Mouse (Mus musculus) liver, embryonic 16.5 days (tissue): Measurements from ENCODE around the gene Slc29a4. TPM values are rescaled to one million over a fixed set of nuclear protein-coding genes. Genes with fewer than 3 reads are reported as not detected.

Experiments
- ATAC-seq: fragments of 200-750 bp; cut with Nextera tagmentation; 2 replicates; pipeline ENCODE4 v1.8.0; 2017; ENCODE audit warnings: low read depth, mild to moderate bottlenecking, moderate number of reproducible peaks, moderate library complexity
- H3K27ac ChIP-seq: fragments of 300-500 bp; sonication (generic); 2 replicates; pipeline ENCODE4 v1.5.1; 2014; ENCODE audit warnings: mild to moderate bottlenecking, low read length
- H3K27me3 ChIP-seq: fragments of 300-500 bp; sonication (generic); 2 replicates; pipeline ENCODE4 v1.6.1; 2014; ENCODE audit warnings: low read depth, low read length, mixed read lengths; ENCODE audit not compliant: control insufficient read depth, insufficient read depth
- H3K36me3 ChIP-seq: fragments of 300-500 bp; sonication (generic); 2 replicates; pipeline ENCODE4 v1.6.1; 2014; ENCODE audit warnings: mild to moderate bottlenecking; ENCODE audit not compliant: control insufficient read depth, insufficient read depth
- H3K4me1 ChIP-seq: fragments of 300-500 bp; sonication (generic); 2 replicates; pipeline ENCODE4 v1.6.1; 2014; ENCODE audit warnings: low read depth, low read length, mixed read lengths; ENCODE audit not compliant: control insufficient read depth
- H3K4me2 ChIP-seq: fragments of 300-500 bp; sonication (generic); 2 replicates; pipeline ENCODE4 v1.6.1; 2014; ENCODE audit warnings: low read depth, low read length, mixed read lengths
- H3K4me3 ChIP-seq: fragments of 300-500 bp; sonication (generic); 2 replicates; pipeline ENCODE4 v1.5.1; 2014; ENCODE audit warnings: low read depth, mild to moderate bottlenecking, low read length
- H3K9ac ChIP-seq: fragments of 300-500 bp; sonication (generic); 2 replicates; pipeline ENCODE4 v1.6.1; 2014; ENCODE audit warnings: low read depth, low read length
- H3K9me3 ChIP-seq: fragments of 300-500 bp; sonication (generic); replicated peaks from 2 replicates; pipeline ENCODE4 v1.6.1; 2016; ENCODE audit warnings: low read length; ENCODE audit not compliant: control insufficient read depth
- WGBS: fragments of 180-500 bp; shearing (Covaris S2); extraction: QIAGEN DNeasy Blood & Tissue Kit; methylation state at CpG from one replicate; pipeline ENCODE4 v1.1.7; 2014; ENCODE audit not compliant: insufficient replicate concordance; 5-methylcytosine and 5-hydroxymethylcytosine counted together
- polyA plus RNA-seq: library from polyadenylated mRNA; unstranded; fragments of >200 nt; fragmentation: Nextera tagmentation; extraction: Ambion mirVana; gene quantifications from 2 replicates; pipeline ENCODE4 v1.2.1, GENCODE M21; 2015

Gene Slc29a4
- polyA plus RNA-seq, 1 experiment from 2014 or later = 0.21 TPM

DNA sequence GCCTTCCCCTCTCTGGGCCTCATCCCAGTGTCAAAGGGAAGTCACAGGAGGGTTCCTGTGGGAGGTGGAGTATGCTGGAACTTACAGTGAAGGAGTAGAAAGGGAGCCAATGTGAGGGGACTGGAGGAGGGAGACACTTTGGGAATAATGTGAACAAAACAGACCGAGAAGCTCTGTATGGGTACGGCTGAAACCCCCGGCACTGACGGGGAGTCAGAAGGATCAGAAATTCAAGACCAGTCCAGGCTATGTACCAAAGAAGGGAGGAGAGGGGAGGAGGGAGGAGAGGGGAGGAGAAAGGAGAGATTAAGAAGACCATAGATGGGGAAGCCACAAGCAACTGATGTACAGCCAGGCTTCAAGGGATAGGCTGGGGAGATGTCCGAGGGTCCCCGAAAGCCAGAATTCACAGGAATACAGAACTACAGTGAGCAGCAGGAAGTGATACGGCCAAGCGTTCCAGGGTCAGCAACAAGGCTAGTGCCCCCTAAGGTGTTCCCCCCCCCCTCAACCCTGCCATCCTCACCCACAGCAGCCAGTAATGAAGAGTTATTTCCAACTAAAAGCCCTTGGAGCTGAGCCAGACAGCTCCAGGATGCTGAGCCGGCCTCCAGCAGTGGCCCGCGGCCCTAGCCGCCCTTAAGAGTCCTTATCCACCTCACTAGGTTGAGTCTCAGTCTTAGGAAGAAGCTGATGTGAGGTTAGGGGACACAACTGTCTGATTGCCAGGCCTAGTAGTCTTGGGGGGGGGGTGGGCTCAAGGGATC is 842 bp downstream of the Slc29a4 start:
- Histone ChIP-seq H3K27me3 (no peaks in the 10 kb centered on the region; the same call in 1 of the 2 replicates), H3K9me3 (no peaks in the 10 kb centered on the region)
- WGBS = 63% methylated on average over 12 of the region's 12 CpGs

DNA sequence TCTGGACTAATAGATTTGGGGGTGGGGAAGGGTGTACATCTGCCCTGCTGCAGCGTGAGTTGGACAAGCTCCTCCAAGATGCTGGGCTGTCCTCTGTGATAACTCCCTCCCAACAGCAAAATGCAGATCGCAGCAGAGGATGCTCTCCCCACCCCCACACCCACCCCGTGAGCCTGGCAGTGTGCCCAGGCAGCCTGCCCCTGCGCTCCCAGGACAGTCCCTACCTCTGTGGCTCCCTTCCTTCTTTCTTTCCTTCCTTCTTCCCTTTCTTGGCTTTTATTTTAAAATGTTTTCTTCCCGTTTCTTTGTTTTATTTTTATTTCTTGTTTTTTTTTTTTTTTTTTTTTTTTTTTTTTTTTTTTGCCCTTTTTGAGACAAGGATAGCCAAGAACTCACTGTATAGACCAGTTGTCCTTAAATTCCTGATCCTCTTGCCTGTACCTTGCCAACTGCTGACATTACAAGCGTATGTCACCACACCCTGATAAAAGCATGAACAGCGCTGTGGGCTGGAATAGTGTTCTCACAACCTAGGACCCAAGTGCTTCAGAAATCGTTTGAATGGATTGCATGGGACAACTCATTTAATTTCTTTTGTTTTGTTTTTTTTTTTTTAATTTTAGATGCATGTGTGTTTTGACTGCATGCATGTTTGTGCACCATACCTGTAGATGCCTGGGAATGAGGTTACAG is 1.6 kb downstream of the Slc29a4 start:
- H3K9ac ChIP-seq = no peak overlapping the region
- no peaks in the 10 kb centered on the region for H3K9me3 ChIP-seq
- H3K4me1 ChIP-seq = no peaks in the 10 kb centered on the region
- WGBS = 33% methylated on average over 8 of the region's 8 CpGs
- no peaks in the 10 kb centered on the region for H3K36me3 ChIP-seq
- no peak overlapping the region for H3K4me2 ChIP-seq
- no peak overlapping the region for H3K27ac ChIP-seq
- H3K4me3 ChIP-seq = no peak overlapping the region
- no peaks in the 10 kb centered on the region; the same call in 1 of the 2 replicates for H3K27me3 ChIP-seq
- no peak for ATAC-seq

More for the DNA sequence above, 842 bp downstream of the Slc29a4 start:
- Histone ChIP-seq H3K36me3 (no peaks in the 10 kb centered on the region), H3K4me3 (no peak overlapping the region), H3K27ac (no peak overlapping the region), H3K9ac (no peak overlapping the region), H3K4me2 (no peak overlapping the region), H3K4me1 (no peaks in the 10 kb centered on the region)
- no peak for ATAC-seq

DNA sequence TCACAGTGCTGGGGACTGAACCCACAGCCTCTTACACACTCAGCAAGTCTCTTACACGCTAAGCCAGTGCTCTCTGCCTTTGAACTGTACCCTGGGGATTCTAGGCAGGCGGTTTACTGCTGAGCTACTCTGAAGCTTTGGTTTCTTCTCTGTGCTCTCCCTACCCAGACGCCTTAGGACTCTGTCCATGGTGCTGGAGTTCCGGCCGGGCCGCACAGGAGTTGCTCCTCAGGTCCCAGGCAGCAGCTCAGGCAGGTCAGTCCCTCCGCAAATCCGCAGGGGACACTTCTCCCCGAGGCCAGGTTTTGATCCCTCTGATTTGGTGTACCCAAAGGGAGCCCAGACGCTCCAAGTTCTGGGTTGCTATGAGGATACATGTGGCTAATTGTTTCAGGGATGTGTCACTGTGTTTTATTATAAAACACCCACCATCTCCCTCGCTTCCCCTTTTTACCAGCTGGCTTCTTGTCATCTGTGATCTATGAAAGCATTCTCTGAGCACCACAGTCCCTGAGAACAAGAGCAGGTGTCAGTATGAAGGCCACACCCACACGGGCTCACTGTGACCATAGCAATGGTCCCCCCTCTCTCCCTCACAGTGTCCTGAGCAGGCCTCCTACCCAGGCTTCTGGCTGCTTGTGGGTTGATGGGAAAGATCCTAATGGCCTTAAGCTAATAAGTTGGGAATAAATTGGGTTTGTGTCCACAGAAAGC is 2.5 kb downstream of the Slc29a4 start:
- peaks cover 3% of the 10 kb centered on the region; the same call in 1 of the 2 replicates for H3K27me3 ChIP-seq
- H3K27ac ChIP-seq = no peak overlapping the region
- no peak for ATAC-seq
- no peak overlapping the region for H3K4me3 ChIP-seq
- WGBS = 7% methylated on average over 12 of the region's 12 CpGs
- H3K36me3 ChIP-seq = no peaks in the 10 kb centered on the region
- no peaks in the 10 kb centered on the region for H3K9me3 ChIP-seq
- no peaks in the 10 kb centered on the region for H3K4me1 ChIP-seq
- no peak overlapping the region for H3K9ac ChIP-seq
- H3K4me2 ChIP-seq = no peak overlapping the region

DNA sequence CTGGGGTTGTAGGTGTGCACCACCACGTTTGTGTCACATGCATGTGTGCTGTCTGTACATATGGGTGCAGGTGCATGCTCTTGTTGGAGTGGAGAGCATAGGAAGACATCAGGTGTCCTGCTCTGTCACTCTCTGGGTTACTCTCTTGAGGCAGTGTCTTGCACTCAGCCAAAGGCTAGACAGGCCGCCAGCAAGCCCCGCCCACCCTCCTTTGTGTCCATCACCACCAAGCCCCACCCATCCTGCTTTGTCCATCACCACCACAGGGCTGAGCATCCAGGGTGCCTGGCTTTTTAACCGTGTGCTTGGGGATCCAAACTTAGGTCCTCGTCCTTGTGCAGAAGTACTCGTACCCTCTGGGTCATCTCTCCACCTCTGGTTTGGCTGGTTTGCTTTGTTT is 3.9 kb downstream of the Slc29a4 start:
- H3K9me3 ChIP-seq = no peaks in the 10 kb centered on the region
- peaks cover 14% of the 10 kb centered on the region for H3K27me3 ChIP-seq
- no peak for ATAC-seq
- H3K4me3 ChIP-seq = no peak overlapping the region
- H3K4me1 ChIP-seq = no peaks in the 10 kb centered on the region
- 26% methylated on average over 6 of the region's 6 CpGs for WGBS
- H3K9ac ChIP-seq = no peak overlapping the region
- H3K36me3 ChIP-seq = no peaks in the 10 kb centered on the region
- no peak overlapping the region for H3K4me2 ChIP-seq
- H3K27ac ChIP-seq = no peak overlapping the region

DNA sequence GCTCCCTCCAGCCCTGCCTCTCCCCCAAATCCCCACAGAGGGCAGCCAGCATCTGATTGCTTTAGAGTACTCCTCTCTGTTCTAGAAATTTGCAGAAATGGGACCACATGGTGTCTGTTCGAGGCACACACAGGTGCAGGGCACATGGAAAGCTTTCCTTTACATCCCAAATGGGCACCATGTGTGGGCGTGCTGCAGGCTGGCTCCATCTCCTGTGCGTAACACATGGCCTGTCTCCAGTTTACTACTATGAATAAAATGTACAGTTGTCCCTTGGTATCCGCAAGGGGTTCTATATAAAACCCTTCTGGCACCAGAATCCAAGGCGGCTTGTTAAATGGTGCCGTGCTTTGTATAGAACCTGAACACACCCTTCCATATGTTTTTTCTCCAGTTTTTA is 4.6 kb downstream of the Slc29a4 start:
- peaks cover 2% of the 10 kb centered on the region; the same call in 1 of the 2 replicates for H3K4me1 ChIP-seq
- no peaks in the 10 kb centered on the region for H3K36me3 ChIP-seq
- ATAC-seq = no peak
- H3K27ac ChIP-seq = no peak overlapping the region
- no peak overlapping the region for H3K9ac ChIP-seq
- peaks cover 20% of the 10 kb centered on the region for H3K27me3 ChIP-seq
- H3K9me3 ChIP-seq = no peaks in the 10 kb centered on the region
- H3K4me2 ChIP-seq = no peak overlapping the region
- 66% methylated on average over 6 of the region's 6 CpGs for WGBS
- no peak overlapping the region for H3K4me3 ChIP-seq

DNA sequence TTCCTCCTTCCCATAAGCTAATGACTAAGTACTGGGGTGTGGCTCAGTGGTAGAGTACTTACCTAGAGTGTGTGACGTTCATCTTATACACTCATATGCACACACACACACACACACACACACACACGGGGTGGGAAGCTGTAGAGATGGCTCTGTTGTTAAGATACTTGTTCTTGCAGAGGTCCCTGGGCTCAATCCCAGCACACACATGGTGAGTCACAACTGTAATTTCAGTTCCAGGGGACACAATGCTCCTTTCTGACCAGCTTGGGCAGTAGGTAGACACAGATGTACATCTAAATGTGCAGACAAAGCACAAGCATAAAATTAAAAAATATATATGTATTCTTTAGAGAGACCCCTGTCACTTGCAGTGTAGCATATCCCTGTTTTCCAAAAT is 5.4 kb downstream of the Slc29a4 start:
- WGBS = 37% methylated on average over 2 of the region's 2 CpGs

DNA sequence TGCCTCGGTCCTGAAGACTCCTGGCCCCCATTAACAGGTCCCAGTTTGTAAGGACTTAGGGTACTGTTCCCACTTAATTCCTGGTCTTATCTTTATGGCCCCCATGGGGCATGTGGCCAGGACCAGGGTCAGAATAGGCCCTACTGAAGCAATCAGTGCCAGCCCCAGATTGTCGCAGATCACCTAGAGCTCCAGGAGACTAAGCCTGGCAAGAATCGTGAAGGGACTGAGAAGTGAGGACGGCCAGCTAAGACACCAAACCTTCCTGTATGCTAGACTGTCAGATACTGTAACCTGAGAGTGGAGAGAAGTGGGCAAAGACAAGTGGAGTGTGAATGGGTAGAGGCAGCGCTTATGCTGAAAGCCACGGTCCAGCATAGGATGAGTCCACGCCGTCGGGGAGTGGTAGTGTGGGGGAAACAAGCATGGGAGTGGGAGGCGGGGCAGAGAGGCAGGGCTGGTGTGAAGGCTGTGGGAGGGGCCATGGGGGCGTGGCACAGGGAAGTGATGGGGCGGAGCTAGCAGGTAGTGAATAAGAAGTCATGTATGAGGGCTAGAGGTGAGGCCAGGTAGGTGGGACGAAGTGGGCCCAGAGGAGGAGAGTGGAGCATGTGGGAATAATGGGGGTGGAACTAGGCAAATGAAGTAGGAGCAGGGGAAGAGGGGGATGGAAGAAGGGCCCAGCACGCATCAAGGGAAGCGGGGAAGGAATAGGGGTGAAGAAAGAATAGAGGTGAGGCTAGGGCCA is 8.7 kb downstream of the Slc29a4 start:
- peaks cover 44% of the 10 kb centered on the region for H3K27me3 ChIP-seq

More for the DNA sequence above, 5.4 kb downstream of the Slc29a4 start:
- no peak for ATAC-seq
- Histone ChIP-seq H3K4me2 (no peak overlapping the region), H3K4me3 (no peak overlapping the region), H3K27me3 (peaks cover 29% of the 10 kb centered on the region), H3K27ac (no peak overlapping the region), H3K9me3 (no peaks in the 10 kb centered on the region), H3K9ac (no peak overlapping the region), H3K4me1 (peaks cover 7% of the 10 kb centered on the region; the same call in 1 of the 2 replicates), H3K36me3 (no peaks in the 10 kb centered on the region)

DNA sequence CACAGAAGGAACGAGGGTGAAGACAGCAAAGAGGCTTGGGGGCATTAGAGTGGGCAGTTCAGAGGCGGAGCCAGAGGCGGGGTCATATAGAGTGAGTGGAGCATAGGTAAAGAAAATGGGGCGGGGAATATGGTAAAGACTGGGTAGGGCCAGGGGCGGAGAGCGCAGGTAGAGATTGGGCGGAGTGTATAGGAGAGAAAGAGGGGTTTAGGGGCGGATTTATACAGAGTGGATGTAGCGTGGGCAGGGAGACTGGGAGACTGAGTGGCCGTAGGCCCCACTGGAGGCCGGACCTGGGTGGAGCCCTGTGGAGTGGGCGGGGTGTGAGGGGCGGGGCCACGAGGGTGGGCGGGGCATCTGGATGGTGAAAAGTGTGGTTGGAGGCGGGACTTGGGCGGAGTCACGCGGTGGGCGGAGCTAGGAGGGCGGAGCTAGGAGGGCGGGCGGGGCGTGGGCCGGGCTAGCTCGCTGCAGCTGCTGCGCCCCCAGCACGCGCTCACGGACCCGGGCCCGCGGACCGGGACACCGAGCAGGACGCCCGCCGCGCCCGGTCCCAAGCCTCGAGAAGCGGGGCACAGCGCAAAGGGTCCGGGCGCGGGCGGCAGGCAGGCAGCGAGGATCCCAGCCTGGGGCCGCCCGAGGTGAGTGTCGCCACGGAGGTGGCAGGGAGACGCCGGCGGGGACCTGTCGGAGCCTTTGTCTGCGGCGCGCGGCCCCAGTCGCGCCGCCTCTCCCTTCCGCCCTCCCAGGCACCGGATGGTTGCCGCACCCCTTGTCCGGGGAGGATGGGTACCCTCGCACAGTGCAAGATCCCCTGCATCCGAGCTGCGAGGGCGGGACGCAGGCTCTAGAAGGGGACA is 9.6 kb downstream of the Slc29a4 start:
- Histone ChIP-seq H3K27me3 (peaks cover 44% of the 10 kb centered on the region), H3K4me2 (peak overlapping the region; percentile 75), H3K9ac (peak overlapping the region; percentile 11; the same call in 1 of the 2 replicates), H3K9me3 (no peaks in the 10 kb centered on the region), H3K4me3 (peak overlapping the region; percentile 50), H3K36me3 (no peaks in the 10 kb centered on the region), H3K27ac (no peak overlapping the region), H3K4me1 (peaks cover 7% of the 10 kb centered on the region; the same call in 1 of the 2 replicates)
- under 1% methylated on average over 47 of the region's 72 CpGs for WGBS
- ATAC-seq = peak; percentile 58

More for the DNA sequence above, 8.7 kb downstream of the Slc29a4 start:
- 7% methylated on average over 15 of the region's 15 CpGs for WGBS
- no peak overlapping the region for H3K4me2 ChIP-seq
- ATAC-seq = 0 out of 2 replicates have a peak, but pooled peaks have one; percentile 14
- no peak overlapping the region for H3K4me3 ChIP-seq
- peaks cover 7% of the 10 kb centered on the region; the same call in 1 of the 2 replicates for H3K4me1 ChIP-seq
- no peaks in the 10 kb centered on the region for H3K9me3 ChIP-seq
- no peak overlapping the region for H3K9ac ChIP-seq
- H3K27ac ChIP-seq = no peak overlapping the region
- H3K36me3 ChIP-seq = no peaks in the 10 kb centered on the region
